Mouse (Mus musculus) neural tube, embryonic 14.5 days (tissue): ENCODE measurements at regions not wholly inside any gene's neighbourhood (a gene's known extent, or its start where the extent isn't known, plus 50 kb on each side); places are given as distances from the start of the nearest gene placed in this dataset.
"Not testable (repeated sequence)": the region's sequence is repeated elsewhere in the genome, so short reads cannot be mapped to it uniquely, and the experiment has no call there.

ENCODE experiments used
- ATAC-seq: fragments of 200-750 bp; cut with Nextera tagmentation; 2 replicates; pipeline ENCODE4 v1.8.0; 2017; ENCODE audit warnings: low read depth, mild to moderate bottlenecking, moderate TSS enrichment, moderate library complexity
- H3K27ac ChIP-seq: fragments of 300-500 bp; sonication (generic); 2 replicates; pipeline ENCODE4 v1.5.1; 2014; ENCODE audit warnings: low read depth, mild to moderate bottlenecking, control low read depth, low read length, moderate library complexity, mixed read lengths
- H3K27me3 ChIP-seq: fragments of 300-500 bp; sonication (generic); 2 replicates; pipeline ENCODE4 v1.6.1; 2014; ENCODE audit warnings: low read length; ENCODE audit not compliant: control insufficient read depth, insufficient read depth
- H3K36me3 ChIP-seq: fragments of 300-500 bp; sonication (generic); 2 replicates; pipeline ENCODE4 v1.6.1; 2014; ENCODE audit warnings: low read length, mixed read lengths; ENCODE audit not compliant: control insufficient read depth, insufficient read depth
- H3K4me1 ChIP-seq: fragments of 300-500 bp; sonication (generic); 2 replicates; pipeline ENCODE4 v1.6.1; 2014; ENCODE audit warnings: low read length; ENCODE audit not compliant: control insufficient read depth, insufficient read depth
- H3K4me2 ChIP-seq: fragments of 300-500 bp; sonication (generic); 2 replicates; pipeline ENCODE4 v1.6.1; 2014; ENCODE audit warnings: mild to moderate bottlenecking, low read depth, low read length, control low read depth
- H3K4me3 ChIP-seq: fragments of 300-500 bp; sonication (generic); 2 replicates; pipeline ENCODE4 v1.5.1; 2014; ENCODE audit warnings: low read depth, low read length, control low read depth, mixed read lengths
- H3K9ac ChIP-seq: fragments of 300-500 bp; sonication (generic); replicated peaks from 2 replicates; pipeline ENCODE4 v1.6.1; 2014; ENCODE audit warnings: low read depth, mild to moderate bottlenecking, control low read depth, low read length, mixed read lengths
- H3K9me3 ChIP-seq: fragments of 300-500 bp; sonication (generic); 2 replicates; pipeline ENCODE4 v1.6.1; 2016; ENCODE audit warnings: low read length; ENCODE audit not compliant: control insufficient read depth
- WGBS: fragments of 180-500 bp; shearing (Covaris S2); extraction: QIAGEN DNeasy Blood & Tissue Kit; methylation state at CpG from one replicate; pipeline ENCODE4 v1.1.7; 2014; 5-methylcytosine and 5-hydroxymethylcytosine counted together

GRCm38 (mm10) chr6:37686094-37686493 is 156.1 kb downstream of the Akr1d1 start:
- ATAC-seq = no peak
- Histone ChIP-seq H3K4me1 (no peaks in the 10 kb centered on the region), H3K36me3 (no peaks in the 10 kb centered on the region), H3K4me2 (no peak overlapping the region), H3K4me3 (no peak overlapping the region), H3K27ac (no peak overlapping the region), H3K9me3 (no peaks in the 10 kb centered on the region), H3K27me3 (no peaks in the 10 kb centered on the region), H3K9ac (no peak overlapping the region)
- WGBS = 95% methylated on average over 14 of the region's 14 CpGs

GRCm38 (mm10) chr6:37688866-37689617 is 159.1 kb downstream of the Akr1d1 start:
- H3K9ac ChIP-seq = no peak overlapping the region

GRCm38 (mm10) chr6:37689696-37690095 is 159.7 kb downstream of the Akr1d1 start:
- no peak overlapping the region for H3K9ac ChIP-seq
- H3K36me3 ChIP-seq = no peaks in the 10 kb centered on the region
- H3K4me3 ChIP-seq = no peak overlapping the region
- no peaks in the 10 kb centered on the region for H3K9me3 ChIP-seq
- H3K4me2 ChIP-seq = no peak overlapping the region
- H3K27me3 ChIP-seq = no peaks in the 10 kb centered on the region
- ATAC-seq = no peak
- H3K27ac ChIP-seq = no peak overlapping the region
- no peaks in the 10 kb centered on the region for H3K4me1 ChIP-seq

More at GRCm38 (mm10) chr6:37688866-37689617, 159.1 kb downstream of the Akr1d1 start:
- Histone ChIP-seq H3K27me3 (no peaks in the 10 kb centered on the region), H3K4me3 (no peak overlapping the region), H3K36me3 (no peaks in the 10 kb centered on the region), H3K4me2 (no peak overlapping the region), H3K9me3 (no peaks in the 10 kb centered on the region), H3K27ac (no peak overlapping the region), H3K4me1 (no peaks in the 10 kb centered on the region)
- no peak for ATAC-seq
- 27% methylated on average over 1 of the region's 1 CpGs for WGBS

GRCm38 (mm10) chr6:37691976-37692644 is 162.1 kb downstream of the Akr1d1 start:
- ATAC-seq = no peak
- Histone ChIP-seq H3K27ac (no peak overlapping the region), H3K9ac (no peak overlapping the region), H3K36me3 (no peaks in the 10 kb centered on the region), H3K9me3 (no peaks in the 10 kb centered on the region), H3K4me2 (no peak overlapping the region), H3K4me3 (no peak overlapping the region), H3K4me1 (no peaks in the 10 kb centered on the region), H3K27me3 (no peaks in the 10 kb centered on the region)
- 92% methylated on average over 7 of the region's 7 CpGs for WGBS

- no peaks in the 10 kb centered on the region for H3K9me3 ChIP-seq
- WGBS = 89% methylated on average over 2 of the region's 2 CpGs
- H3K4me3 ChIP-seq = no peak overlapping the region
- no peaks in the 10 kb centered on the region for H3K36me3 ChIP-seq
- no peak overlapping the region for H3K4me2 ChIP-seq
- H3K27ac ChIP-seq = no peak overlapping the region
- H3K9ac ChIP-seq = no peak overlapping the region
- no peak for ATAC-seq
- H3K4me1 ChIP-seq = no peaks in the 10 kb centered on the region
- no peaks in the 10 kb centered on the region for H3K27me3 ChIP-seq
Measured at GRCm38 (mm10) chr6:37692758-37693157, 162.8 kb downstream of the Akr1d1 start.

GRCm38 (mm10) chr6:37696074-37696473 is 166.1 kb downstream of the Akr1d1 start:
- no peaks in the 10 kb centered on the region for H3K9me3 ChIP-seq
- no peak overlapping the region for H3K4me2 ChIP-seq
- H3K36me3 ChIP-seq = no peaks in the 10 kb centered on the region
- H3K4me3 ChIP-seq = no peak overlapping the region
- no peaks in the 10 kb centered on the region for H3K4me1 ChIP-seq
- no peak overlapping the region for H3K27ac ChIP-seq
- ATAC-seq = no peak
- H3K9ac ChIP-seq = no peak overlapping the region
- no peaks in the 10 kb centered on the region for H3K27me3 ChIP-seq

- no peak for ATAC-seq
- Histone ChIP-seq H3K9me3 (no peaks in the 10 kb centered on the region), H3K27me3 (no peaks in the 10 kb centered on the region), H3K4me3 (no peak overlapping the region), H3K27ac (no peak overlapping the region), H3K4me1 (no peaks in the 10 kb centered on the region), H3K36me3 (no peaks in the 10 kb centered on the region), H3K9ac (no peak overlapping the region), H3K4me2 (no peak overlapping the region)
- WGBS = 91% methylated on average over 2 of the region's 2 CpGs
Measured at GRCm38 (mm10) chr6:37703946-37704345, 166.7 kb upstream of the Trim24 start.

GRCm38 (mm10) chr6:37705733-37706145 is 164.9 kb upstream of the Trim24 start:
- H3K4me1 ChIP-seq = no peaks in the 10 kb centered on the region
- no peak overlapping the region for H3K9ac ChIP-seq
- ATAC-seq = no peak
- H3K4me3 ChIP-seq = no peak overlapping the region
- 92% methylated on average over 1 of the region's 1 CpGs for WGBS
- no peaks in the 10 kb centered on the region for H3K27me3 ChIP-seq
- no peak overlapping the region for H3K27ac ChIP-seq
- no peaks in the 10 kb centered on the region for H3K36me3 ChIP-seq
- no peak overlapping the region for H3K4me2 ChIP-seq
- no peaks in the 10 kb centered on the region for H3K9me3 ChIP-seq

GRCm38 (mm10) chr6:37707671-37708070 is 162.9 kb upstream of the Trim24 start:
- not testable (repeated sequence) for H3K27me3 ChIP-seq, H3K4me2 ChIP-seq, H3K4me1 ChIP-seq, H3K9me3 ChIP-seq, H3K4me3 ChIP-seq, H3K36me3 ChIP-seq, H3K9ac ChIP-seq, H3K27ac ChIP-seq, ATAC-seq
- 79% methylated on average over 1 of the region's 1 CpGs for WGBS
